Mouse (Mus musculus) small intestine, adult 2 months (tissue): Measurements from ENCODE around the gene B4galnt1.

Experiments
- CTCF ChIP-seq: fragments of 200-500 bp; IDR thresholded peaks from 2 replicates; pipeline ENCODE4 v1.5.1; 2012; ENCODE audit warnings: low read depth, mild to moderate bottlenecking, control low read depth, inconsistent platforms, low read length, moderate library complexity, mixed read lengths; ENCODE audit not compliant: insufficient replicate concordance, insufficient read length; ENCODE audit errors: extremely low read depth
- POLR2A ChIP-seq: fragments of 200-500 bp; IDR thresholded peaks from 2 replicates; pipeline ENCODE4 v1.6.1; 2012; ENCODE audit warnings: low read depth, mild to moderate bottlenecking, control low read depth, inconsistent platforms, low read length, moderate library complexity

DNA sequence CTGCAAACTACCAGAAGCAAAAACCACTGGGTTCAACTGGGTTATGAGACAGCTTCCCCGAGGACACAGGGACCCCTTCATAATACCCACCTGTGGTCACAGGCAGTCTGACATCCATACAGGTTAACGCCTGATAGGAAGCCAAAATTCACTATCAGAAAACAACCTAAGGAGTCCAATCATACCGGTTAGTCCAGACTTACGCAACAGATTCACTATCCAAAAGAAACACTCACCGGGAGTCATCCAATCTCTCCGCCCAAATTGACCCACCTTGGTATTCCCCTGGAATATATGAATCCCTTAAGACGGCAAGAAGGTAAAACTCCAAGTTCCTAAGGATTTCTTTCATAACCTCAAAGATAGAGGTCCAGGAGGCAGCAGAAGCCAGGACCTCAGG is 20.5 kb upstream of the B4galnt1 start:
- TF ChIP-seq CTCF (no peak), POLR2A (no peak)
